Mouse (Mus musculus) frontal cortex, adult (tissue): ENCODE data around the gene Arhgap25.

Experiments used
- ATAC-seq: cut with Nextera tagmentation; 2 replicates; pipeline ENCODE4 v1.9.2; 2017; ENCODE audit warnings: mild to moderate bottlenecking, moderate library complexity, mixed read lengths; ENCODE audit not compliant: low TSS enrichment

Gene Arhgap25

GRCm38 (mm10) chr6:87445222-87445621 is 87.8 kb downstream of the Arhgap25 start:
- no peak for ATAC-seq

GRCm38 (mm10) chr6:87443253-87443652 is 89.8 kb downstream of the Arhgap25 start:
- no peak for ATAC-seq

GRCm38 (mm10) chr6:87436745-87437144 is 96.3 kb downstream of the Arhgap25 start:
- no peak for ATAC-seq

GRCm38 (mm10) chr6:87435791-87436190 is 97.3 kb downstream of the Arhgap25 start:
- ATAC-seq = no peak

GRCm38 (mm10) chr6:87428487-87429044 is 104.5 kb downstream of the Arhgap25 start, which contains the start of gene Bmp10:
TSS of gene Bmp10 (plus strand) at chr6:87428994.
- ATAC-seq = no peak

- ATAC-seq = no peak
Measured at GRCm38 (mm10) chr6:87427616-87428015, 105.4 kb downstream of the Arhgap25 start.

- no peak for ATAC-seq
Measured at GRCm38 (mm10) chr6:87426954-87427353, 106.1 kb downstream of the Arhgap25 start.

GRCm38 (mm10) chr6:87424037-87424816 is 108.8 kb downstream of the Arhgap25 start:
- no peak for ATAC-seq

GRCm38 (mm10) chr6:87422304-87422703 is 110.8 kb downstream of the Arhgap25 start:
- ATAC-seq = no peak

- ATAC-seq = no peak
Measured at GRCm38 (mm10) chr6:87412011-87412410, 121.0 kb downstream of the Arhgap25 start.
